Mouse (Mus musculus) myocyte (in vitro differentiated cells): ENCODE results near the gene Pcolce2.

Source experiments
- CEBPB ChIP-seq: IDR thresholded peaks from 2 replicates; pipeline ENCODE4 v1.6.1; 2011; ENCODE audit warnings: mild to moderate bottlenecking, moderate library complexity; ENCODE audit not compliant: poor library complexity, insufficient read depth, severe bottlenecking
- MAX ChIP-seq: IDR thresholded peaks from one replicate; pipeline ENCODE4 v1.6.1; 2011; ENCODE audit warnings: low read depth, mild to moderate bottlenecking, control low read depth

DNA sequence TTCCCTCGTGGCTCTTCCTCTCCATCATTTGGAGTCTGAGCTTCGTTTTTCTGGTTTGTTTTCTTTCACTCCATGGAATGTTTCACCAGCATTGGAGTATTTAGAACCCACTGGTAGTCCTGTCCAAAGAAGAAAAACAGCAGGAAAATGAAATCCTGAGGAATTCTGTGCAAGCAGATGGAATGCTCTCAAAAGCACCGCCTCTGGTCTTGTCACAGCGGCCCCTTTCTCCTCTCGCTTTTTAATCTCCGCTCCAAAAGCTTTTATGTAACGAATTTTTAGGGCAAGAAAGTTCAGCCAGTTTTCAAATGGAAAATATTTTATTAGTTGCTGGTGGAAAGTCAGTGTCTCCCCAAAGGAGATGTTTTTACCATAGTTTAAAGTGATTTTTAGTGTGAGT is 42.6 kb downstream of the Pcolce2 start:
- TF ChIP-seq CEBPB (no peak), MAX (no peak)
